Mouse (Mus musculus) liver, adult 2 months (tissue): Measurements from ENCODE around the gene Dffa. TPM values are rescaled to one million over a fixed set of nuclear protein-coding genes. Genes with fewer than 3 reads are reported as not detected.

Experiments used
- DNase-seq: peaks from one replicate; pipeline ENCODE4 v3.0.0-alpha.2; 2011; ENCODE audit warnings: low read depth, low spot score; ENCODE audit errors: extremely low read depth
- H3K27ac ChIP-seq: fragments of 200-500 bp; replicated peaks from 2 replicates; pipeline ENCODE4 v1.5.1; 2012; ENCODE audit warnings: low read depth, mild to moderate bottlenecking, control low read depth, inconsistent platforms, low read length; ENCODE audit not compliant: insufficient read depth
- H3K27me3 ChIP-seq: fragments of 200-500 bp; 2 replicates; pipeline ENCODE4 v1.6.1; 2012; ENCODE audit warnings: mild to moderate bottlenecking, moderate library complexity, low read length, inconsistent platforms; ENCODE audit not compliant: control insufficient read depth, insufficient read depth
- H3K36me3 ChIP-seq: fragments of 200-500 bp; 2 replicates; pipeline ENCODE4 v1.6.1; 2012; ENCODE audit warnings: low read length, inconsistent platforms; ENCODE audit not compliant: control insufficient read depth, insufficient read depth
- H3K4me1 ChIP-seq: fragments of 200-500 bp; 2 replicates; pipeline ENCODE4 v1.6.1; 2011; ENCODE audit warnings: low read length; ENCODE audit not compliant: control insufficient read depth, insufficient read depth
- H3K4me3 ChIP-seq: fragments of 200-500 bp; 2 replicates; pipeline ENCODE4 v1.5.1; 2011; ENCODE audit warnings: low read depth, mild to moderate bottlenecking, control low read depth, low read length, moderate library complexity; ENCODE audit not compliant: insufficient read depth
- H3K79me2 ChIP-seq: fragments of 200-500 bp; 2 replicates; pipeline ENCODE4 v1.6.1; 2012; ENCODE audit warnings: inconsistent platforms, mild to moderate bottlenecking, low read length, moderate library complexity; ENCODE audit not compliant: control insufficient read depth, insufficient read depth
- H3K9ac ChIP-seq: fragments of 200-500 bp; 2 replicates; pipeline ENCODE4 v1.6.1; 2012; ENCODE audit warnings: low read depth, mild to moderate bottlenecking, control low read depth, inconsistent platforms, low read length
- CTCF ChIP-seq: fragments of 200-500 bp; IDR thresholded peaks from 2 replicates; pipeline ENCODE4 v1.5.1; 2011; ENCODE audit warnings: low read depth, low read length, control low read depth
- POLR2A ChIP-seq: fragments of 200-500 bp; IDR thresholded peaks from 2 replicates; pipeline ENCODE4 v1.6.1; 2011; ENCODE audit warnings: low read length, control low read depth; ENCODE audit not compliant: insufficient read depth; ENCODE audit errors: extremely low read depth
- WGBS: fragments of 180-500 bp; shearing (Covaris S2); methylation state at CpG from one replicate; pipeline ENCODE4 v1.1.7; 2018; 5-methylcytosine and 5-hydroxymethylcytosine counted together
- polyA plus RNA-seq: library from polyadenylated mRNA; depleted of rRNA; stranded (reverse); fragments of >200 nt; gene quantifications from 2 replicates; pipeline ENCODE4 v1.2.3, GENCODE M21; 2012
- total RNA-seq: library from RNA; depleted of rRNA; stranded (reverse); fragments of >200 nt; gene quantifications from 2 replicates; pipeline ENCODE4 v1.2.3, GENCODE M21; 2014

The Dffa gene
- total and polyA plus RNA-seq, 2 experiments, result 11.8 to 14.8 TPM

DNA sequence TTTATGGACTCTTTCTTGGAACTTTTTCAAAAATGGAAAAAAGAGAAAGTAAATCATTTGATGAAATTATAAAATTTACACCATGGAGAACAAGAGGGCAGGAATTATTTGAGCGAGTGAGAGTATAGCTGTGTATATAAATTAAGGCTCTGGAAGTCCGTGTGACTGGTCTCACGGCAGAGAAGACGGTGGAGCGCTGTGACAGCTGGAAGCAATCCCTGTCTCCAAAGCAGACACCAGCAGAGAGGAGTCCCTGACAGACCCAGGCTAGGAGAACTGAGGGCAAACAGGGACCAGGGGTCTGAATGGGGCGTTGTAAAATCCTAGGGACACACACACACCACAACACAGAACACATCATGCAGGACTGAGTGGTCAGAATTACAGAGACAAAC lies 22.2 kb downstream of the Dffa start:
- no peaks in the 10 kb centered on the region for H3K27me3 ChIP-seq
- DNase-seq, result no peak
- H3K4me3 ChIP-seq, result no peak overlapping the region
- WGBS, result 91% methylated on average over 6 of the region's 6 CpGs
- no peaks in the 10 kb centered on the region for H3K4me1 ChIP-seq
- H3K27ac ChIP-seq, result no peak overlapping the region
- no peaks in the 10 kb centered on the region for H3K79me2 ChIP-seq
- H3K36me3 ChIP-seq, result no peaks in the 10 kb centered on the region
- TF ChIP-seq CTCF, result no peak
- no peak for TF ChIP-seq POLR2A
- H3K9ac ChIP-seq, result no peak overlapping the region

DNA sequence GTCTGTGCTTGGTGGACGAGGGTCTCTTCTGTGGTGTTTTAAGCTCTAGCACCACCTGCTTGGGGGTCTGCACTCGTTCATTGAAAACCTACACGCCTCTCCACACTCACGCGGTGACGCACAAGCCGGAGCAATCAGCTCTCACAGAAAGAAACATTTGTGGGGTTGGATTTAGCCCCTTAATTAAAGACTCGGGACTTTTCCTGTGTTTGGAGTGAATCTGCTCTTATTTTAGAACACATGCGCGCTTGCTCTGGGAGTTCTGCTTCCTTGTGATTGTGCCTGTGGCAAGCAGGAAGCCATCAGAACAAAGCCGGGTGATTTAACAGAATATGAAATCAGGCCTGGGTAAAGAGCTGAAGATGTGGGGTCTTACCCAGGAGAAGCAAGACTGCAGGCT lies 22.7 kb downstream of the Dffa start, which contains the start of gene Cort:
Gene Cort, minus strand, starts transcription at position 101 of the 400 bp plus-strand sequence.
- H3K4me3 ChIP-seq, result no peak within 1 kb of the TSS
- TF ChIP-seq CTCF, result no peak
- TF ChIP-seq POLR2A, result no peak
- H3K27me3 ChIP-seq, result no peaks in the 10 kb centered on the region
- H3K4me1 ChIP-seq, result no peaks in the 10 kb centered on the region
- H3K36me3 ChIP-seq, result no peaks in the 10 kb centered on the region
- no peaks in the 10 kb centered on the region for H3K79me2 ChIP-seq
- 90% methylated on average over 11 of the region's 11 CpGs for WGBS
- H3K9ac ChIP-seq, result no peak within 1 kb of the TSS
- no peak for DNase-seq
- H3K27ac ChIP-seq, result no peak within 1 kb of the TSS

DNA sequence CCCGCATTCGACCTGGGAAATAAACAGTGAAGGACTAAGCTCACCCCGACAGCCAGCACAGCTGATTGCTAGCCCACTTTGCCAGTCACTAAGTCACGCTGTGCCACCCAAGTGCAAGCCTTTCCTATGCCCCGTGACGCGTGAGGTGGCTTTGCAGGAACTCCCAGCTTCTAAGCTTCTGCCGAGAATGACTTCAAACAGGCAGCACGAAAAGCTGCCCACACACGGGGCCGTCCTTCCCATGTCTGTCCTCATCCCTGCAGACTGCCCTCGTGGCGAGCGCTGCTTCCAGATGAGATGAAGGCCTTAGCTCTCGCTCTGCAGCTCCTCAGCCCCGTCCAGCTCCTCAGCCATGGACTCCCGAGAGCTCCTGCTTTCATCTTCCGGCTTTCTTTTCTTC lies 24.5 kb downstream of the Dffa start:
- no peak overlapping the region for H3K27ac ChIP-seq
- WGBS, result 80% methylated on average over 18 of the region's 18 CpGs
- H3K79me2 ChIP-seq, result no peaks in the 10 kb centered on the region
- peaks cover 3% of the 10 kb centered on the region for H3K4me1 ChIP-seq
- H3K27me3 ChIP-seq, result no peaks in the 10 kb centered on the region
- no peak for DNase-seq
- no peak overlapping the region for H3K4me3 ChIP-seq
- TF ChIP-seq POLR2A, result no peak
- TF ChIP-seq CTCF, result no peak
- no peaks in the 10 kb centered on the region for H3K36me3 ChIP-seq
- H3K9ac ChIP-seq, result no peak overlapping the region

DNA sequence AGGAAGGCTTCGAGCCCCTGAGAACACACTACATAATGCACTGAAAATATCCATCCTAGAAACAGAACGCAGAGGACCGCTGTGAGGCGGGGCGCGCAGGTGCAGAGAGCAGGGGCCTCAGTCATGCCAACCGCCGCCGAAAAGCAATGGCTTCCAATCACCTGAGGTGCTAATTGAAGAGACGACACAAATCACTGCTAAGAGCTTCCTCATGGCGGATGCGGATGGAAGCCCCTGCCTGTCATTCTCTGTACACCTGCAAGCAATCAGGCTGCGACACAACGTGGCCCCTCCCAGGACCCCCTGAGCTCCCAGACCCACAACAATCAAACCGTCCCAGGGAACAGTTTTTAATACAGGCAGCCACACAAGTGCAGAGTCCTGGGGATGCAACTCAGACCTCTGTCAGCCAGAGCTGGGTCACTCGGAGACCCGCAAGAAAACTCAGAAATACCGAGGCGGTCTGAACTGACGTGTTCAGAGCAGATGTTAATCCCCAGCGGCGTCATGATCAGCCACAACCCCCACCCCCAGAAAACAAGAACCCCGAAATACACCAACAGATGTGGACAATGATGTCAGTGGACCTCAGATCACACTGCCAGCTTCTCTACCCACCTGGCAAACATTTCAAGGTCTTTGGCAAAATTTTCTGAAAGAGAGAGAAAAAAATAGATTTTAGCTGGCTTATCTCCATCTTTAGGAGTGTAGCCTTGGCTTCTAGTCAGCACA lies 27.2 kb downstream of the Dffa start:
- 93% methylated on average over 23 of the region's 23 CpGs for WGBS
- Histone ChIP-seq H3K4me1 (peaks cover 3% of the 10 kb centered on the region), H3K27ac (no peak overlapping the region), H3K79me2 (no peaks in the 10 kb centered on the region), H3K27me3 (no peaks in the 10 kb centered on the region), H3K36me3 (no peaks in the 10 kb centered on the region), H3K9ac (no peak overlapping the region), H3K4me3 (no peak overlapping the region)
- TF ChIP-seq CTCF (no peak), POLR2A (no peak)
- no peak for DNase-seq

DNA sequence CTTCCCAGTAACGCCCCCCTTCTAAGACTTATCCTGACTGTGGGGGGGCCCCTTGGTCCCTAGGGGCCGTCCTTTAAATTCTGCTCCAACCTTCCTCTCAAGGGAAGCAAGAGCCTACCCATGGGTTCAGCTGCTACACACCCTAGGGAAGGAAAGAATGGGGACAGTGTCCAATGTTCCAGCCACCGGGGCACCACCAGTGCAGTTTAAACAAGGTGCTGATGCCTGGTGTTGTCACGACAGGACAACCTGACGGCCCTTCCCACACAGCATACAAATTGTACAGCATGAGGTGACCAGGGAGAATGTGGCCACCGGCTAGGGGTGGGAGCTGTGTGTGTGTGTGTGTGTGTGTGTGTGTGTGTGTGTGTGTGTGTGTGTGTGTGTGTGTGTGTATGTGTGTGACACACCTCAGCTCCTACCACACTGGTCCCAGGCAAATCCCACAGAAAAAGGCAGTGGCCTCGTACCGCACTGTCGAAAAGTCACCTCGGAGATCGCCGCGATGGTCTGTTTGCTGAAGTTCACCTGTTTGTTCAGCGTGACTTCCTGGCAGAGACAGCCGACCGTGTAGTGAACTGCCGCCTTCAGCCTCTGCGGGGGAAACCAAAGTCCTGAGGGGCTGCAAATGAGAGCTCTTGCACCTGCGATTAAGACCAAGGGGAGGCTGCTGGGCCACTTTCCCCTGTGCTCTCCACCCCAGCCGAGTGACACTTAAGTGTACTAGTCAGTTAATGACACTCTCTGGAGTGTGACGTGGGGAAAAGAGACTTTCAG lies 28.0 kb downstream of the Dffa start:
- Histone ChIP-seq H3K79me2 (no peaks in the 10 kb centered on the region), H3K27me3 (no peaks in the 10 kb centered on the region), H3K27ac (no peak overlapping the region), H3K36me3 (no peaks in the 10 kb centered on the region), H3K4me1 (peaks cover 3% of the 10 kb centered on the region), H3K9ac (no peak overlapping the region), H3K4me3 (no peak overlapping the region)
- no peak for DNase-seq
- 32% methylated on average over 21 of the region's 21 CpGs for WGBS
- TF ChIP-seq POLR2A, result no peak
- no peak for TF ChIP-seq CTCF

DNA sequence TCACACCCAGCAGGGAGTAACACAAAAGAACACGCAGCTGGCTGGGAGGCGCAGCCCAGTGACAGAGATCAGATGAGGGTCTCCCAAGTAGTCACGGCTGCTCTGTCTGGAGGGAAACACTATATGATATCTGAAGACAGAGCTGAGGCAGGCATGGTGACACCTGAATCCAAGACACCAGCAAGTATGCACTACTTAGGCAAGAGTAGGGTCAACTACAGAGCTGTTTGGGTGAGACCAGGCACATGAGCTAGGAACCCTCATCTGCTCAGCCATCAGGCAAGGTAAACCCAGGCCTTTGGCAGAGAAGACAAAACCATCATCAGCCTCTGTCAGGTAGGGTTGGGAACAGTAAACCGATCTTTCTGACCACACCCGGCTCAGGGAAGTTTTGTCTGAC lies 29.4 kb downstream of the Dffa start:
- TF ChIP-seq CTCF (no peak), POLR2A (no peak)
- H3K79me2 ChIP-seq, result no peaks in the 10 kb centered on the region
- H3K36me3 ChIP-seq, result no peaks in the 10 kb centered on the region
- DNase-seq, result no peak
- H3K27me3 ChIP-seq, result no peaks in the 10 kb centered on the region
- H3K27ac ChIP-seq, result no peak overlapping the region
- peaks cover 3% of the 10 kb centered on the region for H3K4me1 ChIP-seq
- no peak overlapping the region for H3K4me3 ChIP-seq
- whole genome bisulfite sequencing, result 96% methylated on average over 5 of the region's 5 CpGs
- H3K9ac ChIP-seq, result no peak overlapping the region
